Mouse (Mus musculus): ENCODE measurements around the gene Fkbpl.

Gene Fkbpl

GRCm38 (mm10) chr17:34644608-34645007 lies at the start of gene Fkbpl:
TSS of gene Fkbpl (plus strand) at chr17:34644764.
- in situ Hi-C loops (cut with MboI) = no loop called here

GRCm38 (mm10) chr17:34596098-34596497 lies 48.5 kb upstream of the Fkbpl start:
- in situ Hi-C loops (cut with MboI) = loop anchor here (25.0 kb wide), 1 partner anchor 409 kb away; the partner anchor contains the start of genes Psmb8, Psmb9 and Tap1

GRCm38 (mm10) chr17:34597566-34598095 lies 46.9 kb upstream of the Fkbpl start, which contains the start of gene Ager:
TSS of gene Ager (plus strand) at chr17:34597862.
- in situ Hi-C loops (cut with MboI) = loop anchor here (25.0 kb wide), 1 partner anchor 410 kb away; the partner anchor contains the start of genes Psmb8, Psmb9 and Tap1

- in situ Hi-C loops (cut with MboI) = loop anchor here (25.0 kb wide), 1 partner anchor 413 kb away; the partner anchor contains the start of genes Psmb8, Psmb9 and Tap1
These were observed 44.7 kb upstream of the Fkbpl start for GRCm38 (mm10) chr17:34599891-34600290.

- in situ Hi-C loops (cut with MboI) = no loop called here
These were observed 42.8 kb upstream of the Fkbpl start for GRCm38 (mm10) chr17:34601796-34602195.

GRCm38 (mm10) chr17:34603375-34604060 lies 41.0 kb upstream of the Fkbpl start, which contains the start of gene Rnf5:
TSS of gene Rnf5 (minus strand) at chr17:34603690.
- in situ Hi-C loops (cut with MboI) = no loop called here

GRCm38 (mm10) chr17:34604061-34604508 lies 40.5 kb upstream of the Fkbpl start, which contains the start of gene Agpat1:
TSS of gene Agpat1 (plus strand) at chr17:34604262.
- in situ Hi-C loops (cut with MboI) = no loop called here

GRCm38 (mm10) chr17:34604511-34605237 lies 39.9 kb upstream of the Fkbpl start:
- in situ Hi-C loops (cut with MboI) = no loop called here

- in situ Hi-C loops (cut with MboI) = no loop called here
These were observed 39.0 kb upstream of the Fkbpl start for GRCm38 (mm10) chr17:34605609-34606008.

GRCm38 (mm10) chr17:34606186-34607039 lies 38.2 kb upstream of the Fkbpl start:
- in situ Hi-C loops (cut with MboI) = no loop called here

GRCm38 (mm10) chr17:34607997-34608396 lies 36.6 kb upstream of the Fkbpl start:
- in situ Hi-C loops (cut with MboI) = no loop called here

GRCm38 (mm10) chr17:34611050-34611449 lies 33.5 kb upstream of the Fkbpl start:
- in situ Hi-C loops (cut with MboI) = no loop called here

GRCm38 (mm10) chr17:34613054-34613645 lies 31.4 kb upstream of the Fkbpl start:
- in situ Hi-C loops (cut with MboI) = no loop called here

- in situ Hi-C loops (cut with MboI) = no loop called here
These were observed 30.7 kb upstream of the Fkbpl start for GRCm38 (mm10) chr17:34613830-34614229.

GRCm38 (mm10) chr17:34615871-34616270 lies 28.7 kb upstream of the Fkbpl start, which contains the start of gene Egfl8:
TSS of gene Egfl8 (minus strand) at chr17:34615971.
- in situ Hi-C loops (cut with MboI) = loop anchor here (5.0 kb wide), 1 partner anchor 49 kb away; no protein-coding TSS in a partner anchor

- in situ Hi-C loops (cut with MboI) = loop anchor here (5.0 kb wide), 1 partner anchor 52 kb away; no protein-coding TSS in a partner anchor
These were observed 25.6 kb upstream of the Fkbpl start for GRCm38 (mm10) chr17:34618999-34619398.

- in situ Hi-C loops (cut with MboI) = no loop called here
These were observed 23.6 kb upstream of the Fkbpl start for GRCm38 (mm10) chr17:34621006-34621405.

- in situ Hi-C loops (cut with MboI) = no loop called here
These were observed 21.4 kb upstream of the Fkbpl start for GRCm38 (mm10) chr17:34623161-34623560.

GRCm38 (mm10) chr17:34624981-34625380 lies 19.6 kb upstream of the Fkbpl start:
- in situ Hi-C loops (cut with MboI) = no loop called here

GRCm38 (mm10) chr17:34626062-34626772 lies 18.3 kb upstream of the Fkbpl start:
- in situ Hi-C loops (cut with MboI) = no loop called here
